ENCODE assay signal across 8 mouse cellular contexts in the genomic region with DNA sequence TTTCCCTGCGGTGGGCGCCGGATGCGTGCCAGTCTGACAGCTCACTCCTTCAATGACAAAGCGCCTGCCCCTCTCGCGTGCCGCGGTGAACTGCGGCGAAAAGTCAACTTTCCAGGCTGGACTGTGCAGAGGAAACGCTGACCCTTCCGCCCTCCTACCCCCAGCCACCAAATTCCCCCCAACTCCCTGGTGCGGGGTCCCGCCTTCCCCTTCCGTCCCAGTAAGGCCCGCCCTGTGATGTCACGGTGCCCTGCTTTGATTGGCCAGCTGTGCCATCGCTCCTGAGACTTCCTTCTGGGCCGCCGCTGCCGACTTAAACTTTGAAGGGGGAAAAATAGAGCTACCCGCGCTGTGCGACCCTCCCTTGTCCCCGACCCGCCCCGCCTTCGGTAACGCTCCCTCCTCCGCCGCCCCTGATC. TPM values are rescaled to one million over a fixed set of nuclear protein-coding genes. Genes with fewer than 3 reads are reported as not detected.
DNase-seq lines count a peak whose midpoint lies in the region; ATAC-seq and TF ChIP-seq lines count a peak whose summit lies in the region.

A gene (plus strand): TSS at position 258 of the 419 bp plus-strand sequence.

- peak; percentile 98 for DNase-seq in 416B (ENCODE audit: low read depth)
- DNase-seq in embryonic facial prominence, embryonic 14.5 days (ENCODE audit: low spot score), result peak; percentile 95
- peak; percentile 95 to 98 for DNase-seq in heart, adult 2 months
- peak; percentile 95 for DNase-seq in kidney, adult 2 months
- DNase-seq in limb, embryonic 11.5 days (ENCODE audit: low spot score), result peak; percentile 92

- no peak for TF ChIP-seq EP300 in heart, adult 2 months (IDR thresholded peaks at IDR 0.05; ENCODE audit: insufficient read depth, low read depth, low read length)

- no peak for TF ChIP-seq CTCF in bone marrow, adult 2 months (IDR thresholded peaks at IDR 0.05; ENCODE audit: control insufficient read depth, insufficient read depth, low read length)
- no peak for TF ChIP-seq CTCF in heart, adult 2 months (IDR thresholded peaks at IDR 0.05)
- no peak for TF ChIP-seq CTCF in kidney, adult 2 months (conservative IDR thresholded peaks at IDR 0.05; ENCODE audit: insufficient read depth, insufficient read length, low read depth, low read length)
- no peak for TF ChIP-seq CTCF in small intestine, adult 2 months (IDR thresholded peaks at IDR 0.05; ENCODE audit: extremely low read depth, insufficient read length, insufficient replicate concordance, low read depth, low read length)

- peak within 1 kb of the TSS; percentile 86 for H3K9ac ChIP-seq in embryonic facial prominence, embryonic 14.5 days (ENCODE audit: low read depth, low read length)
- H3K9ac ChIP-seq in heart, adult 2 months (ENCODE audit: low read depth, low read length), result peak within 1 kb of the TSS; percentile 85
- H3K9ac ChIP-seq in limb, embryonic 11.5 days (ENCODE audit: low read length), result peak within 1 kb of the TSS; percentile 74
- H3K9ac ChIP-seq in midbrain, embryonic 13.5 days (replicated peaks), result peak within 1 kb of the TSS; percentile 73

- no peaks in the 10 kb centered on the region for H3K9me3 ChIP-seq in embryonic facial prominence, embryonic 14.5 days (ENCODE audit: control insufficient read depth, low read length)
- no peaks in the 10 kb centered on the region for H3K9me3 ChIP-seq in limb, embryonic 11.5 days (ENCODE audit: control insufficient read depth, low read length)
- no peaks in the 10 kb centered on the region for H3K9me3 ChIP-seq in midbrain, embryonic 13.5 days

- under 1% methylated on average over 32 of the region's 32 CpGs for WGBS in bone marrow, adult 2 months
- under 1% methylated on average over 18 of the region's 32 CpGs for WGBS in embryonic facial prominence, embryonic 14.5 days
- 1% methylated on average over 32 of the region's 32 CpGs for WGBS in heart, adult 2 months
- WGBS in kidney, adult 2 months, result under 1% methylated on average over 32 of the region's 32 CpGs
- WGBS in limb, embryonic 11.5 days, result 0% methylated on average over 31 of the region's 32 CpGs
- under 1% methylated on average over 31 of the region's 32 CpGs for WGBS in midbrain, embryonic 13.5 days
- WGBS in small intestine, adult 2 months, result under 1% methylated on average over 32 of the region's 32 CpGs

- no peaks in the 10 kb centered on the region for H3K79me2 ChIP-seq in heart, adult 2 months (replicated peaks; ENCODE audit: control insufficient read depth, insufficient read depth, low read length)

- peak within 1 kb of the TSS; percentile 89 for H3K27ac ChIP-seq in bone marrow, adult 2 months (ENCODE audit: control insufficient read depth, insufficient read depth, low read depth, low read length, poor library complexity)
- peak within 1 kb of the TSS; percentile 88 for H3K27ac ChIP-seq in embryonic facial prominence, embryonic 14.5 days (replicated peaks; ENCODE audit: low read depth, low read length)
- H3K27ac ChIP-seq in heart, adult 2 months, result peak within 1 kb of the TSS; percentile 99
- peak within 1 kb of the TSS; percentile 67 for H3K27ac ChIP-seq in kidney, adult 2 months (ENCODE audit: insufficient read depth, low read depth, low read length)
- peak within 1 kb of the TSS; percentile 73 for H3K27ac ChIP-seq in limb, embryonic 11.5 days (replicated peaks; ENCODE audit: low read depth, low read length)
- peak within 1 kb of the TSS; percentile 54 for H3K27ac ChIP-seq in midbrain, embryonic 13.5 days
- H3K27ac ChIP-seq in small intestine, adult 2 months (ENCODE audit: insufficient read depth, low read depth, low read length), result peak within 1 kb of the TSS; percentile 92

- no peaks in the 10 kb centered on the region for H3K27me3 ChIP-seq in embryonic facial prominence, embryonic 14.5 days (replicated peaks; ENCODE audit: control insufficient read depth, insufficient read depth, low read length)
- no peaks in the 10 kb centered on the region for H3K27me3 ChIP-seq in heart, adult 2 months (ENCODE audit: control insufficient read depth, insufficient read depth, low read length)
- no peaks in the 10 kb centered on the region for H3K27me3 ChIP-seq in kidney, adult 2 months (replicated peaks; ENCODE audit: control insufficient read depth, insufficient read depth, low read length)
- H3K27me3 ChIP-seq in limb, embryonic 11.5 days (ENCODE audit: control insufficient read depth, insufficient read depth, low read length), result no peaks in the 10 kb centered on the region
- no peaks in the 10 kb centered on the region for H3K27me3 ChIP-seq in midbrain, embryonic 13.5 days
- H3K27me3 ChIP-seq in small intestine, adult 2 months (ENCODE audit: control insufficient read depth, insufficient read depth, low read length), result no peaks in the 10 kb centered on the region

- H3K4me3 ChIP-seq in bone marrow, adult 2 months (replicated peaks; ENCODE audit: control insufficient read depth, low read depth, low read length), result peak within 1 kb of the TSS; percentile 83
- peak within 1 kb of the TSS; percentile 68 for H3K4me3 ChIP-seq in embryonic facial prominence, embryonic 14.5 days (ENCODE audit: low read depth, low read length)
- peak within 1 kb of the TSS; percentile 62 for H3K4me3 ChIP-seq in heart, adult 2 months
- H3K4me3 ChIP-seq in kidney, adult 2 months (ENCODE audit: insufficient read depth, low read depth, low read length), result peak within 1 kb of the TSS; percentile 83
- H3K4me3 ChIP-seq in limb, embryonic 11.5 days (ENCODE audit: low read depth, low read length), result peak within 1 kb of the TSS; percentile 65
- H3K4me3 ChIP-seq in midbrain, embryonic 13.5 days (replicated peaks), result peak within 1 kb of the TSS; percentile 62
- H3K4me3 ChIP-seq in small intestine, adult 2 months (ENCODE audit: low read depth, low read length), result peak within 1 kb of the TSS; percentile 80

- peaks cover 45% of the 10 kb centered on the region for H3K36me3 ChIP-seq in embryonic facial prominence, embryonic 14.5 days (ENCODE audit: control insufficient read depth, insufficient read depth, low read length)
- H3K36me3 ChIP-seq in heart, adult 2 months (ENCODE audit: control insufficient read depth, insufficient read depth, low read length), result no peaks in the 10 kb centered on the region
- H3K36me3 ChIP-seq in kidney, adult 2 months (ENCODE audit: control insufficient read depth, insufficient read depth, low read length), result no peaks in the 10 kb centered on the region
- peaks cover 25% of the 10 kb centered on the region for H3K36me3 ChIP-seq in limb, embryonic 11.5 days (ENCODE audit: control insufficient read depth, insufficient read depth, low read length)
- peaks cover 41% of the 10 kb centered on the region for H3K36me3 ChIP-seq in midbrain, embryonic 13.5 days
- H3K36me3 ChIP-seq in small intestine, adult 2 months (ENCODE audit: control insufficient read depth, insufficient read depth, low read length), result peaks cover 22% of the 10 kb centered on the region

- H3K4me1 ChIP-seq in bone marrow, adult 2 months (ENCODE audit: control insufficient read depth, insufficient read depth, low read length), result peaks cover 13% of the 10 kb centered on the region
- peaks cover 24% of the 10 kb centered on the region for H3K4me1 ChIP-seq in embryonic facial prominence, embryonic 14.5 days (ENCODE audit: control insufficient read depth, insufficient read depth, low read length)
- peaks cover 9% of the 10 kb centered on the region for H3K4me1 ChIP-seq in heart, adult 2 months (ENCODE audit: control insufficient read depth, insufficient read depth, low read length)
- H3K4me1 ChIP-seq in kidney, adult 2 months (ENCODE audit: control insufficient read depth, insufficient read depth, low read length), result 0 out of 2 replicates have a peak, but pooled peaks cover 5% of the 10 kb centered on the region
- peaks cover 22% of the 10 kb centered on the region for H3K4me1 ChIP-seq in limb, embryonic 11.5 days (ENCODE audit: control insufficient read depth, insufficient read depth, low read length)
- peaks cover 30% of the 10 kb centered on the region for H3K4me1 ChIP-seq in midbrain, embryonic 13.5 days (replicated peaks)
- H3K4me1 ChIP-seq in small intestine, adult 2 months (ENCODE audit: control insufficient read depth, insufficient read depth, insufficient read length, low read length), result peaks cover 20% of the 10 kb centered on the region

- H3K4me2 ChIP-seq in embryonic facial prominence, embryonic 14.5 days (ENCODE audit: low read depth, low read length), result peak within 1 kb of the TSS; percentile 96
- H3K4me2 ChIP-seq in limb, embryonic 11.5 days (ENCODE audit: low read depth, severe bottlenecking), result peak within 1 kb of the TSS; percentile 99
- H3K4me2 ChIP-seq in midbrain, embryonic 13.5 days (replicated peaks), result peak within 1 kb of the TSS; percentile 91

- peak; percentile 85; the same call in 1 of the 2 replicates for TF ChIP-seq POLR2A in bone marrow, adult 2 months (IDR thresholded peaks at IDR 0.05; ENCODE audit: borderline replicate concordance, control insufficient read depth, low read depth, low read length)
- TF ChIP-seq POLR2A in heart, adult 2 months (IDR thresholded peaks at IDR 0.05; ENCODE audit: insufficient read depth, low read depth, low read length), result peak; percentile 80; the same call in 1 of the 2 replicates
- TF ChIP-seq POLR2A in kidney, adult 2 months (IDR thresholded peaks at IDR 0.05; ENCODE audit: low read depth, low read length), result peak; percentile 52
- peak; percentile 39; the same call in 1 of the 2 replicates for TF ChIP-seq POLR2A in small intestine, adult 2 months (IDR thresholded peaks at IDR 0.05; ENCODE audit: low read depth, low read length)

- intact Hi-C loops in heart, adult 2 months (cut with DNase I), result loop anchor here (2.0 kb wide), 1 partner anchor 16 kb away; no protein-coding TSS in a partner anchor

- peak; percentile 90 for ATAC-seq in embryonic facial prominence, embryonic 14.5 days (ENCODE audit: low read depth)
- peak; percentile 81 for ATAC-seq in limb, embryonic 11.5 days (ENCODE audit: insufficient number of reproducible peaks, low FRiP score, low TSS enrichment, low read depth)
- ATAC-seq in midbrain, embryonic 13.5 days, result peak; percentile 85

RNA-seq across cellular contexts. Expression of the gene that starts here (rescaled TPM):
- 22.7 and 34.2 TPM in 2 replicates for polyA plus RNA-seq in bone marrow, adult 2 months (2011; ENCODE audit: insufficient read depth, insufficient read length, low replicate concordance, missing spikeins)
- 14.4 and 16.5 TPM in 2 replicates for polyA plus RNA-seq in embryonic facial prominence, embryonic 14.5 days (2014; fragmentation: Nextera tagmentation; extraction: Ambion mirVana)
- 10 to 100 TPM; 15.3 to 19.9 TPM for total RNA-seq in heart, adult 2 months (2021)
- 24.5 and 26.2 TPM in 2 replicates for polyA plus RNA-seq in heart, adult 2 months (2012; rRNA removed)
- polyA plus RNA-seq in kidney, adult 2 months (2012; rRNA removed), result 18.3 and 23.3 TPM in 2 replicates
- 16.6 and 16.8 TPM in 2 replicates for polyA plus RNA-seq in limb, embryonic 11.5 days (2014; fragmentation: Nextera tagmentation; extraction: Ambion mirVana)
- 6.4 and 6.6 TPM in 2 replicates for polyA plus RNA-seq in midbrain, embryonic 13.5 days (2015; fragmentation: Nextera tagmentation; extraction: Ambion mirVana)
- 22.9 and 44.0 TPM in 2 replicates for polyA plus RNA-seq in small intestine, adult 2 months (2012; rRNA removed)

Comparison
In these comparisons a context has a peak if more than half of its experiments do, and no peak if none do; other contexts are left out.
1. Peak in every context shown above with its lines: DNase-seq, ATAC-seq, H3K4me3 ChIP-seq and H3K27ac ChIP-seq.